Mouse (Mus musculus): ENCODE measurements around the gene Hs1bp3. TPM values are rescaled to one million over a fixed set of nuclear protein-coding genes. Genes with fewer than 3 reads are reported as not detected.

Gene Hs1bp3
- 9.8 and 12.7 TPM in 2 replicates for polyA plus RNA-seq (2014; fragmentation: Nextera tagmentation; extraction: Ambion mirVana)

- 0% methylated on average over 38 of the region's 38 CpGs for WGBS (ENCODE audit: insufficient replicate concordance)
- H3K27ac ChIP-seq (ENCODE audit: low read depth, low read length): no peak within 1 kb of the TSS
Observed at GRCm38 (mm10) chr12:8313270-8313771, at the start of gene Hs1bp3. Gene Hs1bp3, plus strand, starts transcription at chr12:8313432.

GRCm38 (mm10) chr12:8266311-8266710 lies 46.9 kb upstream of the Hs1bp3 start:
- Histone ChIP-seq H3K9me3 (replicated peaks; ENCODE audit: control insufficient read depth, low read length) (no peaks in the 10 kb centered on the region), H3K27me3 (ENCODE audit: control insufficient read depth, insufficient read depth, low read length) (no peaks in the 10 kb centered on the region), H3K4me3 (ENCODE audit: low read depth, low read length) (no peak overlapping the region), H3K27ac (ENCODE audit: low read depth, low read length) (peak overlapping the region; percentile 29; the same call in 1 of the 2 replicates), H3K4me1 (ENCODE audit: control insufficient read depth, insufficient read depth, low read length) (peaks cover 5% of the 10 kb centered on the region; the same call in 1 of the 2 replicates), H3K4me2 (no peak overlapping the region), H3K9ac (ENCODE audit: low read depth, low read length) (no peak overlapping the region), H3K36me3 (ENCODE audit: control insufficient read depth, insufficient read depth, low read length) (no peaks in the 10 kb centered on the region)
- no peak for ATAC-seq (replicated peaks; ENCODE audit: insufficient number of reproducible peaks, low FRiP score, low TSS enrichment)
- 62% methylated on average over 7 of the region's 7 CpGs for WGBS (ENCODE audit: insufficient replicate concordance)

More at GRCm38 (mm10) chr12:8313270-8313771, at the start of gene Hs1bp3:
- peak within 1 kb of the TSS; percentile 85 for H3K4me2 ChIP-seq
- H3K4me1 ChIP-seq (ENCODE audit: control insufficient read depth, insufficient read depth, low read length): peaks cover 7% of the 10 kb centered on the region
- H3K4me3 ChIP-seq (ENCODE audit: low read depth, low read length): peak within 1 kb of the TSS; percentile 55
- 0 out of 2 replicates have a peak, but pooled peaks cover 4% of the 10 kb centered on the region for H3K36me3 ChIP-seq (ENCODE audit: control insufficient read depth, insufficient read depth, low read length)
- no peaks in the 10 kb centered on the region for H3K9me3 ChIP-seq (replicated peaks; ENCODE audit: control insufficient read depth, low read length)
- peak; percentile 75 for ATAC-seq (replicated peaks; ENCODE audit: insufficient number of reproducible peaks, low FRiP score, low TSS enrichment)
- peak within 1 kb of the TSS; percentile 66 for H3K9ac ChIP-seq (ENCODE audit: low read depth, low read length)
- H3K27me3 ChIP-seq (ENCODE audit: control insufficient read depth, insufficient read depth, low read length): peaks cover 24% of the 10 kb centered on the region

GRCm38 (mm10) chr12:8269627-8270026 lies 43.6 kb upstream of the Hs1bp3 start:
- Histone ChIP-seq H3K4me1 (ENCODE audit: control insufficient read depth, insufficient read depth, low read length) (peaks cover 9% of the 10 kb centered on the region), H3K27ac (ENCODE audit: low read depth, low read length) (no peak overlapping the region), H3K9me3 (replicated peaks; ENCODE audit: control insufficient read depth, low read length) (no peaks in the 10 kb centered on the region), H3K4me3 (ENCODE audit: low read depth, low read length) (no peak overlapping the region), H3K9ac (ENCODE audit: low read depth, low read length) (no peak overlapping the region), H3K36me3 (ENCODE audit: control insufficient read depth, insufficient read depth, low read length) (no peaks in the 10 kb centered on the region), H3K27me3 (ENCODE audit: control insufficient read depth, insufficient read depth, low read length) (no peaks in the 10 kb centered on the region), H3K4me2 (no peak overlapping the region)
- no peak for ATAC-seq (replicated peaks; ENCODE audit: insufficient number of reproducible peaks, low FRiP score, low TSS enrichment)
- 94% methylated on average over 11 of the region's 11 CpGs for WGBS (ENCODE audit: insufficient replicate concordance)

GRCm38 (mm10) chr12:8271405-8271804 lies 41.8 kb upstream of the Hs1bp3 start:
- Histone ChIP-seq H3K9me3 (replicated peaks; ENCODE audit: control insufficient read depth, low read length) (no peaks in the 10 kb centered on the region), H3K27me3 (ENCODE audit: control insufficient read depth, insufficient read depth, low read length) (no peaks in the 10 kb centered on the region), H3K9ac (ENCODE audit: low read depth, low read length) (no peak overlapping the region), H3K4me3 (ENCODE audit: low read depth, low read length) (no peak overlapping the region), H3K27ac (ENCODE audit: low read depth, low read length) (no peak overlapping the region), H3K36me3 (ENCODE audit: control insufficient read depth, insufficient read depth, low read length) (no peaks in the 10 kb centered on the region), H3K4me2 (no peak overlapping the region), H3K4me1 (ENCODE audit: control insufficient read depth, insufficient read depth, low read length) (peaks cover 6% of the 10 kb centered on the region)
- no peak for ATAC-seq (replicated peaks; ENCODE audit: insufficient number of reproducible peaks, low FRiP score, low TSS enrichment)
- 66% methylated on average over 2 of the region's 2 CpGs for WGBS (ENCODE audit: insufficient replicate concordance)

- Histone ChIP-seq H3K4me1 (ENCODE audit: control insufficient read depth, insufficient read depth, low read length) (peaks cover 9% of the 10 kb centered on the region), H3K4me2 (no peak overlapping the region), H3K27ac (ENCODE audit: low read depth, low read length) (peak overlapping the region; percentile 35; the same call in 1 of the 2 replicates), H3K4me3 (ENCODE audit: low read depth, low read length) (no peak overlapping the region), H3K9ac (ENCODE audit: low read depth, low read length) (no peak overlapping the region), H3K36me3 (ENCODE audit: control insufficient read depth, insufficient read depth, low read length) (no peaks in the 10 kb centered on the region), H3K9me3 (replicated peaks; ENCODE audit: control insufficient read depth, low read length) (no peaks in the 10 kb centered on the region), H3K27me3 (ENCODE audit: control insufficient read depth, insufficient read depth, low read length) (no peaks in the 10 kb centered on the region)
- no peak for ATAC-seq (replicated peaks; ENCODE audit: insufficient number of reproducible peaks, low FRiP score, low TSS enrichment)
- WGBS (ENCODE audit: insufficient replicate concordance): 65% methylated on average over 6 of the region's 6 CpGs
Observed at GRCm38 (mm10) chr12:8273471-8274171, 39.6 kb upstream of the Hs1bp3 start.

- ATAC-seq (replicated peaks; ENCODE audit: insufficient number of reproducible peaks, low FRiP score, low TSS enrichment): no peak
- Histone ChIP-seq H3K4me3 (ENCODE audit: low read depth, low read length) (no peak overlapping the region), H3K27ac (ENCODE audit: low read depth, low read length) (no peak overlapping the region), H3K9ac (ENCODE audit: low read depth, low read length) (no peak overlapping the region), H3K27me3 (ENCODE audit: control insufficient read depth, insufficient read depth, low read length) (no peaks in the 10 kb centered on the region), H3K4me1 (ENCODE audit: control insufficient read depth, insufficient read depth, low read length) (peaks cover 11% of the 10 kb centered on the region), H3K4me2 (no peak overlapping the region), H3K9me3 (replicated peaks; ENCODE audit: control insufficient read depth, low read length) (no peaks in the 10 kb centered on the region), H3K36me3 (ENCODE audit: control insufficient read depth, insufficient read depth, low read length) (no peaks in the 10 kb centered on the region)
- WGBS (ENCODE audit: insufficient replicate concordance): 92% methylated on average over 4 of the region's 4 CpGs
Observed at GRCm38 (mm10) chr12:8275424-8275823, 37.8 kb upstream of the Hs1bp3 start.

GRCm38 (mm10) chr12:8281225-8282017 lies 31.8 kb upstream of the Hs1bp3 start:
- Histone ChIP-seq H3K27me3 (ENCODE audit: control insufficient read depth, insufficient read depth, low read length) (no peaks in the 10 kb centered on the region), H3K4me1 (ENCODE audit: control insufficient read depth, insufficient read depth, low read length) (peaks cover 12% of the 10 kb centered on the region; the same call in 1 of the 2 replicates), H3K9me3 (replicated peaks; ENCODE audit: control insufficient read depth, low read length) (no peaks in the 10 kb centered on the region), H3K36me3 (ENCODE audit: control insufficient read depth, insufficient read depth, low read length) (no peaks in the 10 kb centered on the region), H3K9ac (ENCODE audit: low read depth, low read length) (no peak overlapping the region), H3K4me2 (no peak overlapping the region), H3K27ac (ENCODE audit: low read depth, low read length) (no peak overlapping the region), H3K4me3 (ENCODE audit: low read depth, low read length) (no peak overlapping the region)
- 74% methylated on average over 15 of the region's 15 CpGs for WGBS (ENCODE audit: insufficient replicate concordance)
- ATAC-seq (replicated peaks; ENCODE audit: insufficient number of reproducible peaks, low FRiP score, low TSS enrichment): no peak

- peaks cover 3% of the 10 kb centered on the region; the same call in 1 of the 2 replicates for H3K36me3 ChIP-seq (ENCODE audit: control insufficient read depth, insufficient read depth, low read length)
- H3K4me3 ChIP-seq (ENCODE audit: low read depth, low read length): no peak overlapping the region
- H3K9me3 ChIP-seq (replicated peaks; ENCODE audit: control insufficient read depth, low read length): no peaks in the 10 kb centered on the region
- H3K9ac ChIP-seq (ENCODE audit: low read depth, low read length): no peak overlapping the region
- no peaks in the 10 kb centered on the region for H3K4me1 ChIP-seq (ENCODE audit: control insufficient read depth, insufficient read depth, low read length)
- no peaks in the 10 kb centered on the region for H3K27me3 ChIP-seq (ENCODE audit: control insufficient read depth, insufficient read depth, low read length)
- no peak overlapping the region for H3K27ac ChIP-seq (ENCODE audit: low read depth, low read length)
- 68% methylated on average over 3 of the region's 3 CpGs for WGBS (ENCODE audit: insufficient replicate concordance)
- no peak for ATAC-seq (replicated peaks; ENCODE audit: insufficient number of reproducible peaks, low FRiP score, low TSS enrichment)
- no peak overlapping the region for H3K4me2 ChIP-seq
Observed at GRCm38 (mm10) chr12:8287970-8288369, 25.3 kb upstream of the Hs1bp3 start.
